Mouse (Mus musculus) kidney, postnatal 10 days (tissue): ENCODE results near the gene Agtpbp1.
"Not testable (repeated sequence)": the region's sequence is repeated elsewhere in the genome, so short reads cannot be mapped to it uniquely, and the experiment has no call there.

ENCODE experiments used
- DNase-seq: peaks from one replicate; pipeline ENCODE4 v3.0.0; 2021; ENCODE audit warnings: mixed read lengths

The Agtpbp1 gene

GRCm38 (mm10) chr13:59477928-59478327, 107.1 kb downstream of the Agtpbp1 start:
- DNase-seq = not testable (repeated sequence)

GRCm38 (mm10) chr13:59477451-59477850, 107.6 kb downstream of the Agtpbp1 start:
- no peak for DNase-seq

DNA sequence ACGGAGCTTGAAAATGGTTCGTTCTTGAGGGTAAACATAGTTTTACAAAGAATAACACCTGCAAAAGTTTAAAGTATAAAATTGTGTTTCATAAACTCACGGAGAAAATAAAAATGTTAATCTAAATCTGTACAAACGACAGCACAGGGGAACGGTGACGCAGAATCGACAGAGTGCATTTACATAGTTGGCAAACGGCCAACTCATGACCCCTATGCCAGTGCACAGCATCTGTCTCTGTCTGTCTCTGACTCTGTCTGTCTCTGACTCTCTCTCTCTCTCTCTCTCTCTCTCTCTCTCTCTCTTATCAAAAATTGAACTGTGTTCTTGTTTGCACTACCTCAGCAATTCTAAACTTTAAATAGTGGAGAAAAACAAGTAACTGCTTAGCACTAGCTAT, 110.1 kb downstream of the Agtpbp1 start:
- no peak for DNase-seq

DNA sequence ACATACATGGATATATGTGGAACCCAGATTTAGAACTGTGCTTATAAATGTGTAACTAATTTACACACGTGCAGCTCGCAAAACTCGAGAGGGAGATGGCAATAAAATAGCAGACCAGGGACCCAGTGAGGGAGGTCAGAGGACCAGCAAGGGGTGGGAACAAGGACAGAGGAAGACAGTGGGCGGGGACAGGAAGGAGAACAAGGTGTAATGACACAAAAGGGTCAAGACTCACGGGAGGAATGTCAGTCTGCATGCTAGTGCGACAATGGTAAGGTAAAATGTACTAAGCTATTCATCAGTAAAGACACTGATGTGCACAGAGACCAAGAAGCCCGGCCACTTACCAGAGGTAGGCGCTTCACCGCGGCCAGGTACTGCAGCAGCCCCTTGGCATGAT, 111.7 kb downstream of the Agtpbp1 start:
- no peak for DNase-seq

GRCm38 (mm10) chr13:59472222-59472621, 112.8 kb downstream of the Agtpbp1 start:
- DNase-seq = peak; percentile 41

- DNase-seq = no peak
Measured at GRCm38 (mm10) chr13:59469701-59470100, 115.3 kb downstream of the Agtpbp1 start.

- DNase-seq = no peak
Measured at GRCm38 (mm10) chr13:59468181-59468802, 116.7 kb downstream of the Agtpbp1 start.

GRCm38 (mm10) chr13:59467591-59467990, 117.4 kb downstream of the Agtpbp1 start:
- DNase-seq = peak; percentile 65

- no peak for DNase-seq
Measured at GRCm38 (mm10) chr13:59460958-59461357, 124.1 kb downstream of the Agtpbp1 start.

GRCm38 (mm10) chr13:59456203-59456602, 128.8 kb downstream of the Agtpbp1 start:
- no peak for DNase-seq

DNA sequence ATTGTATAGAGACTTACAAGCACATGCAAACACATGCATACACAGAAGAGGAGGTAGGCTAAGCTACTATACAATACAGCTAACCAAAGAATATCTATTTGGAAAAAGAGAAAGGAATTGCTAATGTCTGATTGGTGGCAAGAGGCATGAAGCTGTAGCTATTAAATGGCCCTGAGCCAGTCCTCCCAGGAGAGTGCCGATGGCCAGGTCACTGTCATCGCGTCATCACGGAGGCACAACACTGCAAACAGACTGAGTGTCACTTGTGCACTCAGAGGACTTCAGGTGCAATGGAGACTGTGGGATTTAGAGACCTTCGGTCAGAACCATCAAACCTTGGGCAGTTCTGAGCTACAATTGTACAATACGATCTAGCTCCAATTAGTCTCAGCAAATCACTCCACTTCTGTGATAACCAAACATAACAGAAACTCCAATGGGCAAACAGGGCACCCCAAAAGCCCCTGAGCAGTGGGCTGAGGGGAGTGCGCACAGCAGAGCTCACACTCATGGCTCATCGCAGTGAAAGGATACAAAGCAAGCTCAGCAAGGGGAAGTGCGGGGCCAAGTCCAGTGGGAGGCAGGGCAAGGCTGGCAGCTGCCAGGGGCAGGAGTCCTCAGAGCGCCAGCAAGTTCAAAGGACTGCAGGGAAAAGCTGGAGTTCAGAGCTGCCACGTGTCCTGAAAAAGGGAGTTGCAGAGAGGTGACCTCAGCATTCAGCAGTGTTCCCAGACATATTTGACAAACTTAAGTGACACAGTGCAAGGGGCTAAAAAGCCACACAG, 130.8 kb downstream of the Agtpbp1 start:
- peak; percentile 69 for DNase-seq

- peak; percentile 28 for DNase-seq
Measured at GRCm38 (mm10) chr13:59453582-59453981, 131.4 kb downstream of the Agtpbp1 start.

GRCm38 (mm10) chr13:59453045-59453444, 132.0 kb downstream of the Agtpbp1 start:
- DNase-seq = peak; percentile 59

DNA sequence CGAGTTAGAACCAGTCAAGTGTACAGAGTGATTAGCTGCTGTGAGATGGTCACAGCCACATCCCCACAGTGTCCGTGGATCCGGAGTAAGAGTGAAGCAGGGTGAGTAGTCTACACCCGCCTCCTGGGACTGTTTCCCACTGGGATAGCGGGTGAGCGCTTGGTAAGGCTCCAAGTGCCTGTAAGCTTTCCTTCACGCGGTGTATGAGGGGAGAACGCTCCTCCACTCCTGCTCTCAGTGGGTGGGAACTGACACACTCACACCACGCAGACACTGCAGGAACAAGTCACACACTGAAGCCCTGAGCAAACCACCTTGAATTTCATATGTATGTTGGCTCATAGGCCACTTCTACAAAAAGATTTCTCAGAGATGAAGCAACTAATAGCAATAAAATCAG, 134.2 kb downstream of the Agtpbp1 start:
- no peak for DNase-seq

DNA sequence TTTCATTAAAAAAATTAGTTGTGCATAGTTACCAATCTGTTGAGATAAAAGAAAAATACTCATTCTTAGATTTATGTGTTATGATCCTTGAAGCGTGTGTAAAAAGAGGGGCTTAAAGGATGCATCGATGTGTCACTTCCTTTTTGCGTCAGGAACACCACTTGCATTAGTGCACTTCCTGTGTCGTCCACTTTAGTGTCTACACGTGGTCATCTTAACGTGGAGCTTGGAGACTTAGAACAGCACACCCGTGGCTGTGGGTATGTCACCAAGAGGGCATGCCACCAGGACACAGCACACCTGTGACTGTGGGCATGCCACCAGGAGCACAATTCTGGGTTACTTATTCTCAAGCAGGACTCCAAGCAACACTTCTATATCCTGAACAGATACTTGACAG, 137.9 kb downstream of the Agtpbp1 start:
- DNase-seq = no peak

- no peak for DNase-seq
Measured at GRCm38 (mm10) chr13:59445179-59445578, 139.8 kb downstream of the Agtpbp1 start.

- no peak for DNase-seq
Measured at GRCm38 (mm10) chr13:59444371-59444770, 140.7 kb downstream of the Agtpbp1 start.

GRCm38 (mm10) chr13:59439683-59440082, 145.3 kb downstream of the Agtpbp1 start:
- no peak for DNase-seq

DNA sequence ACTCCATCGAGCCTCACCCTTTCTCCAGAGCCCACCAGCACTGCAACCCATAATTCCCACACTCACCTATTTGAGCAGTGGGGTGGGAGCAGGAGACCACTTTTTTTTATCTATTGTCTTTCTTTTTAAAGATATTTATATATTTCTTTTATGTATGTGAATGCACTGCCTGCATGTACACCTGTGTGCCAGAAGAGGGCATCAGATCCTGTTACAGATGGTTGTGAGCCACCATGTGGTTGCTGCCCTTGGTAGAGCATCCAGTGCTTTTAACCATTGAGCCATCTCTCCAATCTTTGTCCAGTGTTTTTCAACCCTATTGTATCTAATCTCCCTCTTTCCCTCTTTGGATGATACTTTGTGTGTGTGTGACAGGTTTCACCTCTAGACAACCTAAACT, 150.5 kb downstream of the Agtpbp1 start:
- DNase-seq = no peak

DNA sequence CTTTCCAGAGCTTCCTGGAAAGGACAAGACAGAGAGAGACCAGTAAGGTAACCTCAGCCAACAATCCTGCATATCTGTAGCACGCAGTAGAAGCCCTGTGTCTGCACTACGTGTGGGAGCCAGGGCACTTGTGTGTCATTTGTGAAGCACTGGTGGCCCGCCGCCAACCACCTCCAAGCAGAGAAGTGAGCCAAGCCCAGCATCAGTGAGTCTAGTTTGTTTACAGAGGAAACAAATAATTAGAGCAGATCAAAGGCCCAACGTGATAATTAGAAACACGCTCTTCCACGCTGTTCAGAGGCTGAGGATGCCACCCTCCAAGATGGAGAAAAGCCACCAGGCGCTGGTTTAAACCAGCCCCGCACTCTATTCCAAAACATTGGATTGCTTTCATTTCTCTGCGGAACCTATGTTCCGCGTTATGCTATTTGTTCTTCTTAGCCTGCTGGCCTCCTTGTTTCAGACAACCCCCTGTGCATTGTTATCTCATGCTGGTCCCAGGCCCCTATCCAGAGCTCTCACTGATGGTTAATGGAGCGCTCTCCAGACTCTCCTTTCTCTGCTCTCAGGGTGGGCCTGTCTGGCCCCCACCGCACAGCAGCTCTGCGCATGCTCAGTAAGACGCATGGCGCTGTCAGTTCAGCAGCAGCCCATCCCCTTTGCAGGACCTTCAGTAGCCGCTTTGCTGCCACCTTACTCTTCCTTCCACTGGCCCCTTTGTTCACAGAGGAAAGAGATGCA, 153.7 kb downstream of the Agtpbp1 start:
- DNase-seq = peak; percentile 53

DNA sequence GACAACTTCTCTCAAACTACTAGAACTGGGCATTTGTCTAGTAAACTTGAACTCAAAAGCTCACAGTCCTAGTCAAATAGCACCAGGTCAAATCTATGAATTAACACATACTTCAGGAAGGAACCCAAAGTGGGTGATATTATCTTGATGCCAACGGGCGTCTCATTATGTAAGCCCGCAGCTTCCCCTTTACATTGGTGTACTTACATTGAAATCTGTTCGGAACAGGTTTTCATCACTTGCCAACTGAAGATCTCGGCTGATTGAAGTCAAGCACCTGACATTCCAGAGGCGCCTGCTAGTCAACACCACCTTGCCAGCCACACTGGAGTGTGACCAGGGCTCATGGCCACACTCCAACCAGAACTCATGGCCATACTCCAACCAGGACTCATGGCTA, 155.7 kb downstream of the Agtpbp1 start:
- DNase-seq = no peak

DNA sequence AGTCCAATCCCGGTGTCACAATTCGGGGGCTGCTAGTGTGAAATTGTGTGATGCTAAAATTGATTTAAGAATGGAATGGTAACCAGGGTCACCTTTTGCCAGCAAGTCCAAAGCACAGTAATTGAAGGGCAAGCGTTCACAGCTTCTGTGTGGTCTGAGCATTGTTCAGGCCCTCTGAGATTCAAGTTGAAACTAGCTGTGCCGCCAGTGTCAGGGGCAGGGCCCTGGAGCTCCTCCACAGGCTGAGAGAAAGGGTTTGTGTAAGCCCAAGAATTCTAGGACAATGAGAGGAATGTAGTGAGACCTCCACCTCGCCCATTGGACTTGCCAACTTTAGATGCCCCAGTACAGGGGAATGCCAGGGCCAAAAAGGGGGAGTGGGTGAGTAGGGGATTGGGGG, 161.2 kb downstream of the Agtpbp1 start:
- no peak for DNase-seq

GRCm38 (mm10) chr13:59416530-59417230, 168.3 kb downstream of the Agtpbp1 start:
- no peak for DNase-seq
